Mouse (Mus musculus): ENCODE results near the gene Klrd1. TPM values are rescaled to one million over a fixed set of nuclear protein-coding genes. Genes with fewer than 3 reads are reported as not detected.
A peak's percentile ranks its signal among the peaks of the same experiment; 100 is the strongest.

Klrd1 gene
- not detected for total RNA-seq (2021)
- long read RNA-seq, experiment 1, result 0 reads
- long read RNA-seq, experiment 2, result 0 reads

DNA sequence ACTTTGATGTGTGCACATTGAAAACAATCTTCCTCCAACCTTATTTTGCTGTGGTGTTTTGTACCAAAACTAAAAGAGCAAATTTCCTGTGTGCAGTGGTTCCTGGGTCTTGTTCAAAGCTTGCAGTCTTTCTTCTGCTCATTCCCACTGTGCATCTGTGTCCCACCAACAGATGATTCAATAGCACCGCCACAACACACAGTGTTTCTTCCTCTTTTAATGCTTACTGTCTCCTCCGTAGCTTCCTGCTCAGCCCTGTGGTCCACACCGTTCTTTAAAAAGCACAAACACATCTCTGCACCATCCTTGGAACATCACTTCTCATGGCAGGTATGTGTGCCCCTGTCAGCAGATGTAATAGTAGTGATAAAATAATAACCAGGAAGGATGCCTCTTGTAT is at the start of gene Klrd1:
Gene Klrd1 (plus strand): TSS at position 275 of the 400 bp plus-strand sequence.
- H3K4me3 ChIP-seq, result no peak within 1 kb of the TSS
- DNase-seq (ENCODE audit: low spot score in 2 of 2), result no peak
- no peak within 1 kb of the TSS for H3K27ac ChIP-seq
- no peak for TF ChIP-seq CTCF (conservative IDR thresholded peaks at IDR 0.05)

DNA sequence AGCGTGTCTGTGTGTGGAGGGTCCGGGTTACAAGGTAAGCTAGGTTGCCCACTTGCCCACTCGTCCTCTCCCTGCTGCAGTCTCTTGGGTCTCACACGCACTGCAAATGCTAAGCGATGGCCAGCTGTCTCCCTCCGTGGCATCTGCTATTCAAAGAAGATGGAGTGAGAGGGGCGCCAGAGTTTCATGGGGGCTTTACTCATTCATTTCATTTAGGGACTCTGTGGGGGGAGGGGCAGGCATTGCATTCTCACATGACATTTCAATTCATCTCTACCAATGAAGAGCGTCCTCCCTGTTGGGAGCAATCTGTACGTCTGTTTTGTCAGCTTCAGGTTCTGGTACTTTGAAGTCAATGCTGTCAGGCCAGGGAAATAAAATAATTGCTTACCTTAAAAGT is 49.7 kb upstream of the Klrd1 start:
- no peak overlapping the region for H3K27ac ChIP-seq
- TF ChIP-seq CTCF (conservative IDR thresholded peaks at IDR 0.05), result no peak
- no peak overlapping the region for H3K4me3 ChIP-seq
- DNase-seq (ENCODE audit: low spot score in 2 of 2), result no peak

DNA sequence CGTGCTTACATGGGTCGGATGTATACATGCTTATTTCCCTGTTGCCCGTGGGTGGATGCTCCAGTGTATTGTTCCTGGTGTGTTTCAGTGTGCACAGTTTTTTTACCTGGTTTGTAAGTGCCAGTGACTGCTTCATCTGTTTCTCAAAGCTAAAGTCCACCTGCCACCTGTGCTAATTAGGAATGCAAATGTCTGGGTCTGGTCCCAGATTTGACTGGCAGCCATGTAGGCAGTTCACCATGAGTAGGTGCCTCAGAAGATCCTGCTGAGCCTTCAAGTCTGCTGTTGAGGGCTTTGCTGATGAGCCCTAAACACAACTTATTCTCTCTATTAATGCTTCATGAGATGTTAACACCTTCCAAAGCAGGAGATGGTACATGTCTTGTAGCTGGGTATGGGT is 49.0 kb upstream of the Klrd1 start:
- no peak overlapping the region for H3K4me3 ChIP-seq
- peak overlapping the region; percentile 20; the same call in 1 of the 2 replicates for H3K27ac ChIP-seq
- no peak for TF ChIP-seq CTCF (conservative IDR thresholded peaks at IDR 0.05)
- DNase-seq (ENCODE audit: low spot score in 2 of 2), result no peak

DNA sequence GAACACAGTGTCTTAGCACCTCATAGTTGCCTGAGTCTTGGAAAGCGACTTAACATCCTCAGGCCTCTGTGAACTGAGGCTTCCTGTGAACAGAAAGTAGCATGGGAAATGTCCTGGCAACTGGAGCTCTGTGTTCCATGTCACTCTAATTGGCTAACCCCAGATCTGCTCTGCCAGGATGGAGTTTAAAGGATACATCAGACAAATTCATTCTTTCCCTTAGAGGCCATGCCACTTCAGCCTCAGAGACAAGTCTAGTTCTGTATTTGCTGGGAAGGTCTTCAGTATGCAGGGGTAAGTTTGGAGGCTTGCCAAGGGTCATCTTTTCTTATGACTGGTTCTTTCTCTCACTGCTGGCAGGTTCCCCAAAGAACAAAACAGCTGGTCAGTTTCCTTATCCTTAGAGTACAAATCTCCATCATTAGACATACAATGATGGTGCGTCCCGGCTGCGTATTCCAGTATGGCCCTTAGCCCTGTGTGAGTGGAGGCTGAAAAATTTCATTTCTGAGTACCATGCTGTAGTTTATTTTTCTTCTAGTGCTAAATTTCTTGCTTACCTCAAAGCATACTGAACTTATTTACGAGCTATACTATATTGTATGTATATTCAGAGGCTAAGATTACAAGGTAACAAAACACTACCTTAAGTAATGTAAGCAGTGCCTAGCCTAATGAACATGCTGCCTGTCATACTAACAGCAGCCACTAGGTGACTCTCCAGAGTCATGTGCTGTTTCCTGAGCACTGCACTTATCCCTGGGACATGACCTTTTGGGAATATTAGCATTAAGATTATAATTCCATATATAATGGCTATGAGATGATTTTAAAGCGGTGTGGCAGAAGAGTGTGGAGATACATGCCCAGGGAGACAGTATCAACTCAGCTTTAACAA is 47.6 kb upstream of the Klrd1 start:
- peak; percentile 98 for TF ChIP-seq CTCF (conservative IDR thresholded peaks at IDR 0.05)
- H3K4me3 ChIP-seq, result no peak overlapping the region
- DNase-seq (ENCODE audit: low spot score in 2 of 2), result peak; percentile 52 to 77
- H3K27ac ChIP-seq, result peak overlapping the region; percentile 20

DNA sequence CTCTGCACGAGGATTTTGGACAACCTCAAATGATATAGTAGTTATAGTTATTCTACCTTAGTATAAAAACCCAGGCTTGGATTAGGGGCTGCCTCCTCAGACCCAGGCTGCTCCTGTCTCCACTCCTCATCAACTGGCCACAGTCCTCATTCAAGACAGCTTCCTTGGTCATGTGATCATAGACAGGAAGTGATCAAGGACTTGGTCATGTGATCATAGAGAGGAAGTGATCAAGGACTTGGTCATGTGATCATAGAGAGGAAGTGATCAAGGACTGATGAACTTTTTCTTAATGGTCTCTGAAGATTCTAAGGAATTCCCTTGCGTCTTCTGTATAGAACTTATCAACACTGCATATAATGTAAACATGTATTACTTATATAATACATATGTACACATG is 44.3 kb upstream of the Klrd1 start:
- no peak overlapping the region for H3K4me3 ChIP-seq
- no peak overlapping the region for H3K27ac ChIP-seq
- TF ChIP-seq CTCF (conservative IDR thresholded peaks at IDR 0.05), result no peak
- DNase-seq (ENCODE audit: low spot score in 2 of 2), result no peak

DNA sequence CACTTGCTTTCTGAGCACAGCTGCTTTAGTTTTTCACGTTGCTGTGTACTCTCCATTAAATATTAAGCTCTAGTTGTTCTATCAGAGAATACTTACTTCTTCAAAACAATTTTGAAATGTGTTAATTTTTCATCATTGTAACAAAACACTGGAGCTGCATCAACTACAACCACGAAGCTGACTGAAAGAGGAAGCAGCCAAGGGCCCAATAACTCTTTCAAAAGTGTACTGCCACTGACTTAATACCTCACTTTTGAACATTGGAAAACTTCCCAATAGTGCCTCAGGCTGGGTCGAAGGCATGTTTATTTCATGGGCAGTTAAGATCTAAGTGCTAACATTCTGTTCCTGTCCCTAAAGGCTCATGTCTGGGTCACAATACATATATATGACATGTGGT is 43.6 kb upstream of the Klrd1 start:
- no peak overlapping the region for H3K4me3 ChIP-seq
- DNase-seq (ENCODE audit: low spot score in 2 of 2), result no peak
- TF ChIP-seq CTCF (conservative IDR thresholded peaks at IDR 0.05), result no peak
- no peak overlapping the region for H3K27ac ChIP-seq

DNA sequence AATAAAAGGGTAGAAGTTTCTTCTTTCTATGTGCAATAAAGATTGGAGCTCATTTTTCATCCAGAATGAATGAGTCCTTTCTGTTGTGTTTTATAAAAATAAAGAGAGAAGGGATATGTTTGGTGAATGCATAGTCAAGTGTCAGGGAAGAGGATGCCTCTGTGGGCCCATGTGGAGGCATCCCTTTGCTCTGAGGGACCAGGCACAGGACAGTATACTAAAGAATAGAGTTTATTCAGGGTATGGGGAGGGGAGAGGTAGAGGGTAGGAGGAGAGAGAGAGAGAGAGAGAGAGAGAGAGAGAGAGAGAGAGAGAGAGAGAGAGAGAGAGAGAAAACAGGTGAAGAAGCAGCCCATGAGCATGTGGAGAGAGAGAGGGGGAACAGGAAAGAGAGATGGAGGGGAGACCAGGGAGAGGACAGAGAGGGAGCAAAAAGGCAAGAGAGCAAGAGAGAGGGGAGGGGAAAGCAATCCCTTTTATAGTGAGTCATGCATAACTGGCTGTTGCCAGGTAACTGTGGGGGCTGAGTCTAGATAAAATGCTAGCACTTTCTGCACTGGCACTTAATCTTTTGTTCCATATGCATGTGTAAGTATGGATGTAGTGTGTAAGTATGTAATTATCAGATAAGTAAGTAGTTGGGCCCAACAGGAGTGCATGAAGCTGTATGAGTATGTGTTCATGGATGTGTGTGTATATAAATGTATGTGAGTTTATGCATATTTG is 34.1 kb upstream of the Klrd1 start:
- Histone ChIP-seq H3K27ac (no peak overlapping the region), H3K4me3 (no peak overlapping the region)
- TF ChIP-seq CTCF (conservative IDR thresholded peaks at IDR 0.05), result no peak
- DNase-seq (ENCODE audit: low spot score in 2 of 2), result no peak

DNA sequence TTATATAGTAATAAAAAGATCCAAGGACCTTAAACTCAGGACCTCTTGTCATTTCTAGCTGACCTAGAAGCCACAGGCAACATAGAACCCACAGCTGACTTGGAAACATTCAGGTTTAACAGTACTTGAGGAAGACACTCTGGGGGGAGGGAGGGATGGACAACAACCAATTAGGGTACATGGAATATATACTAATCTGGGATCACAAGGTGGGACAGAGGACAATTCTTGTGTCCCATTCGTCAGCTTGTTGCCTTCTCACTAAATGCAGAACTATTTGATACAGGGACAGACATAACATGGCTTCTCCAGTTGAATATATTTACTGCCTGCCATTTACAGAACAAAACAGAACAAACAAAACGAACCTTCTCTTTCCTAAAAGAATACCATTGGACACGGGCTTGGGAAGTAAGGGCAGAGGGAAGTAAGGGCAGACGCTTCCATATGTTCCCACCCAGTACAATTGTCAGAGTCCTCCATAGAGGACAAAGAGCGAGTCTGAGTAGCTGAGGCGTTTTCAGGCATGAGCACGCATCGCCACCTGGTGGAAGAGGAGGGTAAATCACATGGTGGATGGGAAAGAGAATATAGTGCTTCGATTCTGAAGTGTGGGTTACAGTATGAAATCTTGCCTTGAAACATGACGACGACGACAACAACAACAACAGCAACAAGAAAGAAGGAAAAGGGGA is 32.5 kb upstream of the Klrd1 start:
- no peak overlapping the region for H3K4me3 ChIP-seq
- DNase-seq (ENCODE audit: low spot score in 2 of 2), result peak; percentile 58 to 77
- peak; percentile 93 for TF ChIP-seq CTCF (conservative IDR thresholded peaks at IDR 0.05)
- no peak overlapping the region for H3K27ac ChIP-seq

DNA sequence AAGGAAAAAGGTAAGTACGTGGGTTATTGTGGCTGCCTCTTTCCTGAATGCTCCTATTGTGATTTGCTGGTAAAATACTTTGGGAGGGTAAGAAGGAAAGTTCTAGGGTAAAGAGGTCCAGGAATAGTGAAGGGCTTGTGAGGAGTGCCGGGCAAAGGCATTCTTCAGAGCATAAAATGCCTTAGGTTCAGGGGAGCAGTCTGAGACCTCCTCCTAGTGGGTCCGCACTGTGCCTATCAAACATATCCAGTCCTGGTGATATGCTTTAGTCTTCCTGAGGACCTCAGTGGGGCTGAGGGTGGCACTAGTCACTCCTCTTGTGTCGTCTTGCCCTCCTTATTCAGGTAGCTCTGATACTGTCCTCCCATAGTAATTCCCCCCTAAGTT is 31.9 kb upstream of the Klrd1 start:
- H3K27ac ChIP-seq, result no peak overlapping the region
- no peak for DNase-seq (ENCODE audit: low spot score in 2 of 2)
- H3K4me3 ChIP-seq, result no peak overlapping the region
- TF ChIP-seq CTCF (conservative IDR thresholded peaks at IDR 0.05), result no peak; the same call in none of the 2 replicates

DNA sequence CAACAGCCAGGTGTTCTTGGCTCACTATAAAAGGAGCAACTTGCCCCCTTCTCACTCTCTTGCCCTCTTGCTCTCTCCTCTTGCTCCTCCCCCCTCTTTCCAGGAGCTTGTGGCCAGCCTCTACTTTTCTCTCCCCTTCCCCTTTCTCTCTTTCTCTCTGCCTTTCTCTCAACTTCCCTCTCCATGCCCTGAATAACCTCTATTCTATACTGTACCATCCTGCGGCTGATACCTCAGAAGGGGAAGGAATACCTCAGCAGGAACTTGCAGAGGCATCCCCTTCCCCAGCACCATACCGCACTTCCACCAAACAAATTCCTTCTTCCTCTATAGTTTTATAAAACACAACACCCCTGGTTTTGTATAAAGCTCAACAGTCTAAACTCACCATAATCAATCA is 26.3 kb upstream of the Klrd1 start:
- TF ChIP-seq CTCF (conservative IDR thresholded peaks at IDR 0.05), result no peak
- no peak overlapping the region for H3K27ac ChIP-seq
- DNase-seq (ENCODE audit: low spot score in 2 of 2), result no peak
- no peak overlapping the region for H3K4me3 ChIP-seq

DNA sequence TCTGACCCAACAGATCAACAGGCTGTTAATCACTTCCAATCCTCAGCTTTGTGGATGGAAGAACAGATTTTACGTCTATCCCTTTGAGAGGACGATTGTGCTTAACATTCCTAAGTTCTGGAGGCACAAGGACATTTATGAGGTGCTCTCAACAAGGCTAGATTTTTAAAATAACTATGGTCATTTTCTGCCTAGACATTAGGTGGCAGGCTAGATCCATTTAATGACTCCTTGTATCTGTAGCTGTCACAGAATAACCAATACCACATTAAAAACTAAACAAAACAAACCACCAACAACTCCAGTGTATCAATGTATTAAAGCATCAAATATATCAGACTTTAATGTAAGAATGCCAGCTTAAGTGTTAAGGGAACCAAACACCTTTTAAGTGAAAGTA is 16.3 kb upstream of the Klrd1 start:
- no peak overlapping the region for H3K4me3 ChIP-seq
- DNase-seq (ENCODE audit: low spot score in 2 of 2), result no peak
- no peak overlapping the region for H3K27ac ChIP-seq
- peak; percentile 72 for TF ChIP-seq CTCF (conservative IDR thresholded peaks at IDR 0.05)

DNA sequence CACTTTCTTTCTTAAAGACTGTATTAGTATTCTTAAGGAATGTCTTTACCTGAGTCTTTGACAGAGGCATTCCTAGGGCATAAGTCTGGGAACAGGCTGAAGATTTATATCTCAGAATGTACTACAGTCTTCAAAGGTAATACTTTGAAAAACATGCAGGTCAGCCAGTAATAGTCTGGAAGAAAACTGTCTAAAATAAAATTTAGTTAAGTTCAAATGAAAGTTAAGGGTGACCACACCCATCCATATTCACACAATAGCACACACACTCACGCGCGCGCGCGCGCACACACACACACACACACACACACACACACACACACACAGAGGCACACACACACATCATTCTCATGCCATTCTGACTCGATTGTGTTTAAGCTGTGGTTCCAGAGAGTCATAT is 14.0 kb upstream of the Klrd1 start, which contains the start of gene Klre1:
Gene Klre1 (plus strand): TSS at position 301 of the 400 bp plus-strand sequence.
- DNase-seq (ENCODE audit: low spot score in 2 of 2), result no peak
- H3K27ac ChIP-seq, result no peak within 1 kb of the TSS
- no peak within 1 kb of the TSS for H3K4me3 ChIP-seq
- TF ChIP-seq CTCF (conservative IDR thresholded peaks at IDR 0.05), result no peak

DNA sequence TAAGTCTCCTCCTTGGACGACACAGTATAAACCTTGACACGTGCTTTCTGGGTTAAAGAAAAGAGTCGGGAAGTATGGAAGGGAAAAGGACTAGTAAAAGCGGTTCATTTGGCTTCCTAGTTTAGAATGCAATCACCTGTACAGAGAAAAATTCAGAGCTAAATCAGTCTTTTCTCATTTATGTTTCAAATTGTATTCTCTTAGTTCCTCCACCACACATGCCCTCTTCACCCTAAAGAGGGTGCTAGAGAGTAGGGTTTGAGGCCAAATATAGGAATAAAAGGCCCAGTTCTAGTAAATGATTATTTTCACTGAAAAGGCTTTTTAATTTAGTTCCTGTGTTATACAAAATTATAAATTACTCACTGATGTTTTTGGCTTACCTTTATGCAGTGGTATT is 10.3 kb upstream of the Klrd1 start:
- Histone ChIP-seq H3K27ac (no peak overlapping the region), H3K4me3 (no peak overlapping the region)
- peak in 1 of 2 experiments; percentile 14 for DNase-seq (ENCODE audit: low spot score in 2 of 2)
- TF ChIP-seq CTCF (conservative IDR thresholded peaks at IDR 0.05), result peak; percentile 82
